Mouse (Mus musculus): ENCODE data around the gene Eif2a.

GRCm38 (mm10) chr3:58508020-58508750 lies 17.4 kb upstream of the Eif2a start:
- TF ChIP-seq CTCF (IDR thresholded peaks at IDR 0.05; ENCODE audit: low read depth, low read length), result no peak
- no peak for TF ChIP-seq EP300 (IDR thresholded peaks at IDR 0.05; ENCODE audit: insufficient read depth, low read depth, low read length)
